Mouse (Mus musculus): ENCODE data around the gene Atp8b5. TPM values are rescaled to one million over a fixed set of nuclear protein-coding genes. Genes with fewer than 3 reads are reported as not detected.

Atp8b5 gene
- total RNA-seq, 2 experiments from 2014 or later: 0.06 TPM; not detected in 1

- peak; percentile 81 for DNase-seq
- Histone ChIP-seq H3K27ac (peak overlapping the region; percentile 95), H3K4me3 (peak overlapping the region; percentile 65)
- peak; percentile 23; the same call in 1 of the 2 replicates for TF ChIP-seq CTCF (IDR thresholded peaks at IDR 0.05)
- intact Hi-C loops (cut with DNase I): no loop called here
Measured at GRCm38 (mm10) chr4:43394345-43394891, 127.5 kb downstream of the Atp8b5 start.

- Histone ChIP-seq H3K27ac (peak overlapping the region; percentile 95), H3K4me3 (peak overlapping the region; percentile 65)
- no peak for TF ChIP-seq CTCF (IDR thresholded peaks at IDR 0.05)
- intact Hi-C loops (cut with DNase I): no loop called here
- no peak for DNase-seq
Measured at GRCm38 (mm10) chr4:43395147-43395546, 128.2 kb downstream of the Atp8b5 start.

GRCm38 (mm10) chr4:43395836-43396235 is 128.9 kb downstream of the Atp8b5 start:
- Histone ChIP-seq H3K27ac (peak overlapping the region; percentile 95), H3K4me3 (no peak overlapping the region)
- intact Hi-C loops (cut with DNase I): no loop called here
- no peak for TF ChIP-seq CTCF (IDR thresholded peaks at IDR 0.05)
- DNase-seq: no peak

GRCm38 (mm10) chr4:43396381-43396780 is 129.4 kb downstream of the Atp8b5 start:
- no peak for DNase-seq
- TF ChIP-seq CTCF (IDR thresholded peaks at IDR 0.05): no peak
- Histone ChIP-seq H3K4me3 (no peak overlapping the region), H3K27ac (peak overlapping the region; percentile 95)
- intact Hi-C loops (cut with DNase I): no loop called here

GRCm38 (mm10) chr4:43398014-43398413 is 131.1 kb downstream of the Atp8b5 start:
- Histone ChIP-seq H3K27ac (peak overlapping the region; percentile 95), H3K4me3 (no peak overlapping the region)
- DNase-seq: no peak
- intact Hi-C loops (cut with DNase I): no loop called here
- TF ChIP-seq CTCF (IDR thresholded peaks at IDR 0.05): no peak

GRCm38 (mm10) chr4:43398829-43399331 is 131.9 kb downstream of the Atp8b5 start:
- H3K27ac ChIP-seq: peak overlapping the region; percentile 95
- TF ChIP-seq CTCF (IDR thresholded peaks at IDR 0.05): no peak
- peak overlapping the region; percentile 65 for H3K4me3 ChIP-seq
- DNase-seq: peak; percentile 81
- intact Hi-C loops (cut with DNase I): no loop called here

- TF ChIP-seq CTCF (IDR thresholded peaks at IDR 0.05): no peak
- Histone ChIP-seq H3K4me3 (peak overlapping the region; percentile 65), H3K27ac (peak overlapping the region; percentile 95)
- intact Hi-C loops (cut with DNase I): loop anchor here (10.0 kb wide), 1 partner anchor 355 kb away; the partner anchor contains the start of gene Fam214b
- peak; percentile 80 for DNase-seq
Measured at GRCm38 (mm10) chr4:43399391-43400131, 132.6 kb downstream of the Atp8b5 start.

GRCm38 (mm10) chr4:43400976-43401375 is 134.0 kb downstream of the Atp8b5 start:
- intact Hi-C loops (cut with DNase I): loop anchor here (10.0 kb wide), 1 partner anchor 356 kb away; the partner anchor contains the start of gene Fam214b
- no peak for TF ChIP-seq CTCF (IDR thresholded peaks at IDR 0.05)
- peak overlapping the region; percentile 51 for H3K4me3 ChIP-seq
- DNase-seq: peak; percentile 69
- H3K27ac ChIP-seq: peak overlapping the region; percentile 95

- peak; percentile 11 for DNase-seq
- Histone ChIP-seq H3K4me3 (peak overlapping the region; percentile 51), H3K27ac (peak overlapping the region; percentile 95)
- intact Hi-C loops (cut with DNase I): loop anchor here (10.0 kb wide), 1 partner anchor 357 kb away; the partner anchor contains the start of gene Fam214b
- no peak for TF ChIP-seq CTCF (IDR thresholded peaks at IDR 0.05)
Measured at GRCm38 (mm10) chr4:43401486-43401885, 134.5 kb downstream of the Atp8b5 start.

GRCm38 (mm10) chr4:43402212-43402611 is 135.3 kb downstream of the Atp8b5 start:
- DNase-seq: peak; percentile 70
- intact Hi-C loops (cut with DNase I): loop anchor here (10.0 kb wide), 1 partner anchor 357 kb away; the partner anchor contains the start of gene Fam214b
- TF ChIP-seq CTCF (IDR thresholded peaks at IDR 0.05): no peak
- Histone ChIP-seq H3K4me3 (peak overlapping the region; percentile 51), H3K27ac (peak overlapping the region; percentile 95)

GRCm38 (mm10) chr4:43404697-43405096 is 137.7 kb downstream of the Atp8b5 start:
- intact Hi-C loops (cut with DNase I): loop anchor here (10.0 kb wide), 1 partner anchor 360 kb away; the partner anchor contains the start of gene Fam214b
- no peak for TF ChIP-seq CTCF (IDR thresholded peaks at IDR 0.05)
- H3K27ac ChIP-seq: peak overlapping the region; percentile 95

GRCm38 (mm10) chr4:43406162-43406971 is 139.4 kb downstream of the Atp8b5 start:
- peak; percentile 68 for TF ChIP-seq CTCF (IDR thresholded peaks at IDR 0.05)
- Histone ChIP-seq H3K4me3 (peak overlapping the region; percentile 75), H3K27ac (peak overlapping the region; percentile 95)
- intact Hi-C loops (cut with DNase I): loop anchor here (2.0 to 10.0 kb wide), 2 partner anchors 24 to 362 kb away; partner anchors contain the start of gene Fam214b
- peak; percentile 88 for DNase-seq

More at GRCm38 (mm10) chr4:43404697-43405096, 137.7 kb downstream of the Atp8b5 start:
- peak; percentile 11 for DNase-seq
- H3K4me3 ChIP-seq: no peak overlapping the region

Measured in gastrocnemius, adult 2 months (tissue).